Mouse (Mus musculus) heart, adult 2 months (tissue): Measurements from ENCODE around the gene Nrxn2. TPM values are rescaled to one million over a fixed set of nuclear protein-coding genes. Genes with fewer than 3 reads are reported as not detected.

Source experiments
- DNase-seq, 2 experiments: peaks; one replicate each; pipeline ENCODE4 v3.0.0; 2021
- H3K27ac ChIP-seq: fragments of 200-600 bp; 2 replicates; pipeline ENCODE4 v1.8.1; 2022
- H3K27me3 ChIP-seq: fragments of 200-500 bp; 2 replicates; pipeline ENCODE4 v1.6.1; 2012; ENCODE audit warnings: mild to moderate bottlenecking, low read length, inconsistent platforms, mixed read lengths; ENCODE audit not compliant: control insufficient read depth, insufficient read depth
- H3K36me3 ChIP-seq: fragments of 200-500 bp; 2 replicates; pipeline ENCODE4 v1.6.1; 2012; ENCODE audit warnings: low read length, inconsistent platforms; ENCODE audit not compliant: control insufficient read depth, insufficient read depth
- H3K4me1 ChIP-seq: fragments of 200-500 bp; 2 replicates; pipeline ENCODE4 v1.6.1; 2011; ENCODE audit warnings: low read length; ENCODE audit not compliant: control insufficient read depth, insufficient read depth
- H3K4me3 ChIP-seq: fragments of 200-600 bp; 2 replicates; pipeline ENCODE4 v1.8.1; 2022
- H3K79me2 ChIP-seq: fragments of 200-500 bp; replicated peaks from 2 replicates; pipeline ENCODE4 v1.6.1; 2012; ENCODE audit warnings: mild to moderate bottlenecking, inconsistent platforms, low read length, moderate library complexity, mixed read lengths; ENCODE audit not compliant: control insufficient read depth, insufficient read depth
- H3K9ac ChIP-seq: fragments of 200-500 bp; 2 replicates; pipeline ENCODE4 v1.6.1; 2012; ENCODE audit warnings: low read depth, mild to moderate bottlenecking, control low read depth, inconsistent platforms, low read length, mixed read lengths
- CTCF ChIP-seq: fragments of 200-600 bp; IDR thresholded peaks from 2 replicates; pipeline ENCODE4 v1.8.1; 2022; ENCODE audit warnings: antibody characterized with exemption, mild to moderate bottlenecking, moderate library complexity
- EP300 ChIP-seq: fragments of 200-500 bp; IDR thresholded peaks from 2 replicates; pipeline ENCODE4 v1.6.1; 2011; ENCODE audit warnings: low read depth, low read length, control low read depth; ENCODE audit not compliant: insufficient read depth
- POLR2A ChIP-seq: fragments of 200-500 bp; IDR thresholded peaks from 2 replicates; pipeline ENCODE4 v1.6.1; 2011; ENCODE audit warnings: mild to moderate bottlenecking, low read depth, low read length, control low read depth; ENCODE audit not compliant: insufficient read depth
- WGBS: fragments of 180-500 bp; shearing (Covaris S2); methylation state at CpG from one replicate; pipeline ENCODE4 v1.1.7; 2018; 5-methylcytosine and 5-hydroxymethylcytosine counted together
- intact Hi-C: fragments of 180-260 bp; cut with DNase I; formaldehyde crosslinking; loops from one replicate; pipeline ENCODE4 v1.15.1; 2025
- microRNA-seq, 2 experiments: library from miRNA; unstranded; fragments of <30 nt; microRNA quantifications; one replicate each; pipeline ENCODE4 v1.2.0; 2021
- polyA plus RNA-seq: library from polyadenylated mRNA; depleted of rRNA; stranded (reverse); fragments of >200 nt; gene quantifications from 2 replicates; pipeline ENCODE4 v1.2.3, GENCODE M21; 2012; rRNA removed
- total RNA-seq, 2 experiments: library from RNA; stranded (reverse); gene quantifications; 2 replicates each; pipeline ENCODE4 v1.2.3; 2021

Nrxn2 gene
- total and polyA plus RNA-seq, 3 experiments: 3.4 to 5.2 (median 4.5) TPM

DNA sequence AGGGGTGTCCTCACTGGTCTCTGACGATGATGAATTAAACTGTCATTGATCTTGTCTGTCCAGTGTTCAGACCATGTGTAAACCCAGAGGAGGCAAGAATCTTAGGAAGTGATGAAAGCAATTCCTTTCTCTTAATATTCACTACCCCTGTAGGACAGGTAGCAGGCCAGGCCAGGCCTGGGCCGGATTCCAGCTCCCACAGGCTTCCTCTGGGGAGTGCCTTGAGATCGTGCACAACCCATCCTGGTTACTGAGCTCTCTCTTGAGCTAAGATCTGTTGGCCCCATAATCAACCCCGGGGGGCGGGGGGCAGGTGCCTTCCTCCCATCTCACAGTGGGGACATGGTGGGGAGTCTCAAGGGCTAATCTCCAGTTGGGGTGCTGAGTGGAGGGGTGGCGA is 146.6 kb downstream of the Nrxn2 start:
- no peak overlapping the region for H3K27ac ChIP-seq
- TF ChIP-seq POLR2A: no peak
- no peak for TF ChIP-seq CTCF
- TF ChIP-seq EP300: no peak
- intact Hi-C loops: no loop called here

GRCm38 (mm10) chr19:6566450-6566849 is 147.9 kb downstream of the Nrxn2 start:
- H3K4me3 ChIP-seq: no peak overlapping the region
- H3K27ac ChIP-seq: no peak overlapping the region
- intact Hi-C loops: no loop called here
- no peak overlapping the region for H3K9ac ChIP-seq
- TF ChIP-seq CTCF (no peak), EP300 (no peak), POLR2A (no peak)
- no peaks in the 10 kb centered on the region for H3K36me3 ChIP-seq
- no peaks in the 10 kb centered on the region for H3K79me2 ChIP-seq
- H3K4me1 ChIP-seq: no peaks in the 10 kb centered on the region
- DNase-seq: no peak
- WGBS: 58% methylated on average over 2 of the region's 2 CpGs
- no peaks in the 10 kb centered on the region for H3K27me3 ChIP-seq

More for the DNA sequence above, 146.6 kb downstream of the Nrxn2 start:
- Histone ChIP-seq H3K4me3 (no peak overlapping the region), H3K79me2 (no peaks in the 10 kb centered on the region), H3K36me3 (no peaks in the 10 kb centered on the region), H3K9ac (no peak overlapping the region), H3K4me1 (no peaks in the 10 kb centered on the region), H3K27me3 (no peaks in the 10 kb centered on the region)
- 81% methylated on average over 6 of the region's 6 CpGs for WGBS
- no peak for DNase-seq

DNA sequence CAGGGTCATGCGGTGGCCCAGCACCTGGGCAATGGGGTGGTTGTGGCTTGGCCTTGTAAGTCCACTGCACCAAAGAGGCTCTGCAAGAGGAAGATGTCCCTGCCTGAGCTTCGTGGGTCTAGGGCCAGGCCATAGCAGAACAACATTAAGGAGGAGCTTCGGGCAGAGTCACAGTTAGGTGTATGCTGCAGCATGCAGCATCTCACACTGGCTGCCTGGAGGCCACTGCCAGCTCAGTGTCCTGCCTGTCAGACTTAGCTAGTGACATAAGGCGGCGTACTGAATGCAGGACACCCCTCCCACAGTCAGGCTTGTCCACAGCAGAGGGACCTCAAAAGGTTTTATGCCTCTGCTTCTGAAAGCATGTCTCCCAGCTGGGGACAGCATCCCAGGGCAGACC is 150.5 kb downstream of the Nrxn2 start:
- Histone ChIP-seq H3K4me1 (no peaks in the 10 kb centered on the region), H3K9ac (no peak overlapping the region), H3K27me3 (no peaks in the 10 kb centered on the region), H3K4me3 (no peak overlapping the region), H3K36me3 (no peaks in the 10 kb centered on the region), H3K27ac (no peak overlapping the region), H3K79me2 (no peaks in the 10 kb centered on the region)
- 86% methylated on average over 5 of the region's 5 CpGs for WGBS
- TF ChIP-seq EP300 (no peak), POLR2A (no peak), CTCF (no peak)
- DNase-seq: no peak
- intact Hi-C loops: no loop called here

DNA sequence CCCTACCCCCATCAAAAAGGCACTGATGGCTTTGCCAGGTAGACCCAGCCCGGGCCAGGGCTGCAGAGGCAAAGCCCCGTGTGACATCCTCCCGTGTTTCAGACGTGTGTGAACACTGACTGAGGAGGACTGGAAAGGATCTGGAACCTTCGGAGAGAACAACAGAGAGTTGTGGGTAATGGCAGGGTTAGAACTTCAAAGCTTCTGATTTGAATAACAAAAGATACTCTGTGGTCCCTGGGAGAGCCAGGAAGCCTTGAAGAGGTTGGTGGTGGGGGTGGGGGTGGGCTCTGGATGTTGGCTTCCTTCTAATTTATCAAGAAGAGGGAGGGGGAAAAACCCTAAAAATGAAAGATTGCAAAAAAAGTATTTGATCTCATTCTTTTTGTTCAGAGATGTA is 151.0 kb downstream of the Nrxn2 start:
- no peaks in the 10 kb centered on the region for H3K36me3 ChIP-seq
- H3K9ac ChIP-seq: no peak overlapping the region
- no peaks in the 10 kb centered on the region for H3K27me3 ChIP-seq
- H3K4me3 ChIP-seq: no peak overlapping the region
- intact Hi-C loops: no loop called here
- no peak for TF ChIP-seq CTCF
- no peak for TF ChIP-seq EP300
- TF ChIP-seq POLR2A: no peak
- H3K27ac ChIP-seq: no peak overlapping the region
- DNase-seq: no peak
- 51% methylated on average over 5 of the region's 5 CpGs for WGBS
- H3K79me2 ChIP-seq: no peaks in the 10 kb centered on the region
- no peaks in the 10 kb centered on the region for H3K4me1 ChIP-seq

DNA sequence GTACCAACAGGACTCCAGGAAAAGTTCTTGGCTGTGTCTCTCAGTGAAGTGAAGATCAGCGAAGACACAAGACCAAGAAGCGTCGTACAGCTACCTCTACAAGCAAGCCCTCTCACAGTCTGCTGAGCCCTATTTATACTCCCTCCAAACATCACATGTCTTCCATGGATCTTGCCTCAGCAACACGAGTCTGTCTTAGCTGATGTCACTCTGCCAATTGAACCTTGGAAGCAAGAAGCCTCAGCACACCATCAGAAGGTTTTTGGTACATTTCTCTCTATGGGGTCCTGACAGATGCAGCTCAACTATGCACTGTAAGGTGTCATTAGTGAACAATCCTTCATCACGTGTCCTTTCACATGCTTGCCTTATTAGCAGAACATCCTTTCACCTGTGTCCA is 152.9 kb downstream of the Nrxn2 start:
- TF ChIP-seq EP300 (no peak), POLR2A (no peak), CTCF (no peak)
- 79% methylated on average over 5 of the region's 5 CpGs for WGBS
- Histone ChIP-seq H3K4me3 (no peak overlapping the region), H3K27me3 (no peaks in the 10 kb centered on the region), H3K79me2 (no peaks in the 10 kb centered on the region), H3K9ac (no peak overlapping the region), H3K27ac (no peak overlapping the region), H3K36me3 (no peaks in the 10 kb centered on the region), H3K4me1 (no peaks in the 10 kb centered on the region)
- DNase-seq: no peak
- intact Hi-C loops: no loop called here

DNA sequence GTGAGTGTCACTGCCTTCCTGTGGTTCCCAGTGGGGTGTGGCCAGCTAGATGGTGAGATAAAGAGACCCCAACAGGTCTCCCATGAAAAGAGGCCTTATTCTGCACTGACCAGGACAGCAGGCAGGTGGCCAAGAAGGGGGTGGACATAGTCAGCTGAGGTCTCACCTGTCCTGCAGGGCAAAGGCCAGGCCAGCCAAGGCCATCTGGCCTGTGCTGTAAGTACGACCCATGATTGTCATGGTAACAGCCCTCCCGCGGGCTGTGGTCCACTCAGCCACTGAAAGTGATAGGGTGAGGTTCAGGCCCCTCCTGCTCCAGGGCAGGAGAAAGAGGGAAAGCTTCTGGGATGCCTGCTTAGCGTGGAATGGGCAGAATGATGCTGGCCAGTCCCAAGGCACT is 153.5 kb downstream of the Nrxn2 start:
- no peak for DNase-seq

More for the DNA sequence above, 153.5 kb downstream of the Nrxn2 start:
- Histone ChIP-seq H3K9ac (no peak overlapping the region), H3K4me3 (no peak overlapping the region), H3K4me1 (no peaks in the 10 kb centered on the region), H3K36me3 (no peaks in the 10 kb centered on the region), H3K79me2 (no peaks in the 10 kb centered on the region), H3K27me3 (no peaks in the 10 kb centered on the region), H3K27ac (no peak overlapping the region)
- TF ChIP-seq CTCF: no peak
- TF ChIP-seq POLR2A: no peak
- TF ChIP-seq EP300: no peak
- intact Hi-C loops: no loop called here
- WGBS: 46% methylated on average over 4 of the region's 4 CpGs

Small RNA genes lying within 50 kb of the gene (microRNA-seq; reads per million reads assigned to microRNA genes)
- gene Gm26460: 0 reads per million in 2 experiments

Other genes with a start within 250 kb of the Nrxn2 start
- gene Majin, start 234.3 kb upstream of the Nrxn2 start, total RNA-seq: not detected
- gene Majin, start 234.3 kb upstream of the Nrxn2 start, polyA plus RNA-seq: 0.20 and 0.23 TPM in 2 replicates
- gene Gpha2, start 192.4 kb upstream of the Nrxn2 start, total RNA-seq: not detected
- 0.27 TPM in 1 of 2 replicates, not detected in the other for gene Gpha2, start 192.4 kb upstream of the Nrxn2 start, polyA plus RNA-seq
- gene Ppp2r5b, start 182.9 kb upstream of the Nrxn2 start, total RNA-seq: 10 to 100 TPM; 34.8 to 35.1 TPM
- 36.8 and 40.6 TPM in 2 replicates for gene Ppp2r5b, start 182.9 kb upstream of the Nrxn2 start, polyA plus RNA-seq
- 10 to 100 TPM; 20.5 to 24.5 TPM for gene Atg2a, start 177.1 kb upstream of the Nrxn2 start, total RNA-seq
- 26.3 and 26.7 TPM in 2 replicates for gene Atg2a, start 177.1 kb upstream of the Nrxn2 start, polyA plus RNA-seq
- gene Ehd1, start 142.0 kb upstream of the Nrxn2 start, total RNA-seq: 100 to 1,000 TPM in 1 of 2 experiments, 10 to 100 TPM in 1; 98.0 to 120 TPM
- 111 and 142 TPM in 2 replicates for gene Ehd1, start 142.0 kb upstream of the Nrxn2 start, polyA plus RNA-seq
- 10 to 100 TPM; 11.7 to 13.9 TPM for gene Cdc42bpg, start 112.3 kb upstream of the Nrxn2 start, total RNA-seq
- gene Cdc42bpg, start 112.3 kb upstream of the Nrxn2 start, polyA plus RNA-seq: 7.0 and 7.7 TPM in 2 replicates
- 10 to 100 TPM; 13.9 to 14.0 TPM for gene Men1, start 83.8 kb upstream of the Nrxn2 start, total RNA-seq
- gene Men1, start 83.8 kb upstream of the Nrxn2 start, polyA plus RNA-seq: 19.4 and 19.6 TPM in 2 replicates
- 10 to 100 TPM; 36.1 to 38.4 TPM for gene Map4k2, start 77.6 kb upstream of the Nrxn2 start, total RNA-seq
- gene Map4k2, start 77.6 kb upstream of the Nrxn2 start, polyA plus RNA-seq: 88.9 and 107 TPM in 2 replicates
- gene Sf1, start 55.0 kb upstream of the Nrxn2 start, total RNA-seq: 100 to 1,000 TPM in 1 of 2 experiments, 10 to 100 TPM in 1; 93.0 to 103 TPM
- gene Sf1, start 55.0 kb upstream of the Nrxn2 start, polyA plus RNA-seq: 51.7 and 58.5 TPM in 2 replicates
- 1,000 to 10,000 TPM; 1,101 to 1,298 TPM for gene Pygm, start 34.3 kb upstream of the Nrxn2 start, total RNA-seq
- 1,120 and 1,632 TPM in 2 replicates for gene Pygm, start 34.3 kb upstream of the Nrxn2 start, polyA plus RNA-seq
- 10 to 100 TPM; 43.3 to 48.0 TPM for gene Rasgrp2, start 19.4 kb upstream of the Nrxn2 start, total RNA-seq
- 90.1 and 97.2 TPM in 2 replicates for gene Rasgrp2, start 19.4 kb upstream of the Nrxn2 start, polyA plus RNA-seq
- gene Slc22a12, start 124.3 kb downstream of the Nrxn2 start, total RNA-seq: not detected
- gene Slc22a12, start 124.3 kb downstream of the Nrxn2 start, polyA plus RNA-seq: not detected in 2 replicates